Mouse (Mus musculus): ENCODE measurements around the gene Gli2.

DNA sequence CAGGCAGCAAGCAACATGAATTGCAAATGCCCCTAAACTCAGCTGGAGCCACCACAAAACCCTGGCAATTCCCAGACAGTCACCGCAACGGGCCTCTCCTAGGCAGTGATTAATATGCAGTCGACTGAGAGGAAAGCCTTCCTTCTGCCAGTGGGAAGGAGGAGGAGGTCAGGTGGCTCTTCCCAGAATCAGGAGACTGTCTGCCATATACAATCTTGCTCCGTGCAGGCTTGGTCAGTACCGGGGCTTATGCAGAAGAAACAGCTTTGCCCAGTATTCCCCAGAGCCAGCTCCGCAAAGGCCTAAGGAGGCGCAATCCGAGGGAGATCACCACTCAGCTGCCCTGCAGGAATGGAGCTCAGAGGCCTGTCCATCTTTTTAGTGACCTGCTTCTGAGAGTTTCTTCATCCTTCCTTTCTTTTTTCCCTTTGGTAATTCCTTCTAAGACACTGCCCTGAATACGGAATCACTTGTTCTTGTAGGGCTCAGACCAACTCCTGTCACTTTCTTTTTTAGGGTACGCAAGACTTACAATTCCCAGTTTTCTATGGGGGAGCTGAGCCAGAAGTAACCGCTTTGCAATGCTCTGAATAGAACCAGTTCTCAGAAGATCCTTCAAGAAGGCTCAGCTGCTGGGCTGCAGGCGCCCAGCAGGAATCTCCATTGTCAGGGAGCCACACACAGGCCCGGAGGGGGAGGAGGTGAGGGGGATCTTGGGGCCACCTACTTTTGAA is 142.6 kb downstream of the Gli2 start:
- TF ChIP-seq CTCF (IDR thresholded peaks at IDR 0.05; ENCODE audit: borderline replicate concordance, insufficient read depth, low read length) (no peak), POLR2A (IDR thresholded peaks at IDR 0.05; ENCODE audit: low read depth, low read length) (no peak)
